Mouse (Mus musculus): ENCODE data around the gene Scamp1.
"Not testable (repeated sequence)": the region's sequence is repeated elsewhere in the genome, so short reads cannot be mapped to it uniquely, and the experiment has no call there.

The Scamp1 gene

DNA sequence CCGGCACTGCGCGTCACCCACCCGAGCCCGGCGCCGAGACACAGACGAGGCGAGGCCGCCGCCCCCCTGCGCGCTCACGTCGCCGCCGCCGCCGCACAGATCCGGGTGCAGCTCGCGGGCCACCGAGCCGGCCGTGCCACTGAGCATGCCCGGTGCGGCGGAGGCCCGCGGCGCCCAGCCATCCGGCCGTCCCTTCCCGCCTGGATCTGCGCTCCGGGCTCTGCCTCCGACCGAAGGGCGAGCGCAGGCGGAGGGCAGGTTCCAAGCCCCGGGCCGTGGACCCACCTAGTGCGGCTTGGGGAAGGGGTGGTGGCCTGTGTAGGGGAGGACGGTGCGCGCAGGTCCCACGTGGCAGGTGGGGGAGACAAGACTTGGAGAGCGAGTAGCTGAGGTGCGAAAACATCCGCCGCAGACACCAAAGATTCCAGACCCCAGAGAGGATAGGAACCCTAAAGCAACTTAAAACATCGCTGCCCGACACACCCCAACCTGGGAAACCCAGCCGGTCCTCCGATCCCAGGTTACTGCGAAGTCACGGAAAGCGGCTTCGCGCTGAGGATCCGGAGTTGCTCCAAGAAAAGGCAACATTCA, at the start of gene Scamp1:
Gene Scamp1 (minus strand): TSS at position 577 of the 591 bp plus-strand sequence.
- peak; percentile 89 to 90 for DNase-seq (ENCODE audit: low spot score in 2 of 2)

- no peak for DNase-seq (ENCODE audit: low spot score in 2 of 2)
Observed at GRCm38 (mm10) chr13:94330392-94330979, 44.8 kb upstream of the Scamp1 start.

- DNase-seq (ENCODE audit: low spot score in 2 of 2) = not testable (repeated sequence)
Observed at GRCm38 (mm10) chr13:94329005-94329404, 43.3 kb upstream of the Scamp1 start.

DNA sequence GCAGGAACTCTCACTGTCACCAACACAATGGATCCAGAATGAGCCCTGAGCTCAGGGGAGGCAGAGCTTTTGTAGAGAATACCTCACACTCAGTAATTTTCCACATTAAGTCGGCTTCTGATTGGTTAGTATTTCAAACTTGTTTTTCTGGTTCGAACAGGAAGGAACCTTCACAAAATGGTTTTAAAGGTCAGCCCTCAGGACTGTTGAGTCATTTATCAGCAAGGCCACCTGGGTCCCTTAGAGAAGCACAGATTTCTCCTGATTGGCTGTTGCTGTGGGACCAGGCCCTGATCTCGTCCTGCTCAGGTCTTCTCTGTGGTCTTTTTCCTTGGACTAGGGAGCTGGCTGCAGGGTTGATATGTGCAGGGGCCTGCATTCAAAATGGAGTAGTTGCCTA, 42.4 kb upstream of the Scamp1 start:
- DNase-seq (ENCODE audit: low spot score in 2 of 2) = peak; percentile 22 to 28

- no peak for DNase-seq (ENCODE audit: low spot score in 2 of 2)
Observed at GRCm38 (mm10) chr13:94322475-94322874, 36.8 kb upstream of the Scamp1 start.

DNA sequence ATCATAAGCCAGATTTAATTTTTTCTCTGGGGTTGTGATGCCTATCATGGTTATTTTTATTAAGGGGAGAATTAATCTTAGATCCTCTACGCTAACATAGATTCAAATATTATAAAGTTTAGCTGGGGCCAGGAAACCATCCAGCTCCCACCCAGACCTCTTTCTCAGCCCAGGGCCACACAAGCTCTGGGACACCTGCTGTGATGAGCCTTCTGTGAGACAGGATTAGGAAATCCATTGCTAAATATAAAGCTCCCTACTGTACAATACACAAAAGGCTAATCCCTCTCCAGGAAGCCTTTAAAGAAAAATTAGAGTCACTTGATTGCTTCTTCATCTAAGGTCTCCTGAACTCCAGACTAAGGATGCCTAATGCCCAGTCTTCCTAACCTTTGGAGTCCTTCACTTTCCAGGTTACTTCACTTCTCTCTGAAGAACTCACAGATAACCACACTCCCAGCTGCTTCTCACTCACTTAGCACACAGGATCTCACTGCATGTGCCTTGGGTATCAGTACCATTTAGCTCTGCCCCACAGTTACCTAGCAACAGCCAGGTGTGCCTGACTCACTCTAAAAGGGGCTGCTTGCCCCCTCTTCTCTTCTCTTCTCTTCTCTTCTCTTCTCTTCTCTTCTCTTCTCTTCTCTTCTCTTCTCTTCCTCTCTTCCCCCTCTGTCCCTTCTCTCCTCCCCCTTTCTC, 35.6 kb upstream of the Scamp1 start:
- DNase-seq (ENCODE audit: low spot score in 2 of 2) = no peak

DNA sequence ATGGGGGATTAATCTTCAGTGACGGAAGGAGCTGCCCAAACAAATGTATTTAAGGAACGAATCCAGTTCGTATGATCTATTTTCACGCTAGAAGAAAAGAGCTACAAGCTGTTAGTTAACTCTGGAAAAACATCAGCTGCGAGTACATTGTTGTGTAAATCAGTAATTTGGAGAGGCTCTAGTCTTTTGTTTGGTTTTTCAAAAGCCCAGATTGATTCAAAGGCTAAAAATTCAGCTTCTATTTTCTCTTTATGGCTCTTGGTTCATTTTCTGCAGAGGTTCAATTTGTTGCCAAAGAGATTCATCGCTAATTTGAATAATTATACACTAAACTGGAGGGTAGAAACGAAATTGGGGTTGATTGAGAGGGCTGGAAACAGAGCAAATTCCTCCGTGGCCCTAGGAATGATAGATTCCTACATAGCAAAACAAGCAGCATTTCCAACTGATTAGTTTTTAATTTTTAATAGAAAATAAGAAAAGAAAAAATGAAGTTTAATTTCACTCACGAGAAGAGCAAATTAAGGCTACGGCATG, 31.4 kb upstream of the Scamp1 start:
- no peak for DNase-seq (ENCODE audit: low spot score in 2 of 2)

DNA sequence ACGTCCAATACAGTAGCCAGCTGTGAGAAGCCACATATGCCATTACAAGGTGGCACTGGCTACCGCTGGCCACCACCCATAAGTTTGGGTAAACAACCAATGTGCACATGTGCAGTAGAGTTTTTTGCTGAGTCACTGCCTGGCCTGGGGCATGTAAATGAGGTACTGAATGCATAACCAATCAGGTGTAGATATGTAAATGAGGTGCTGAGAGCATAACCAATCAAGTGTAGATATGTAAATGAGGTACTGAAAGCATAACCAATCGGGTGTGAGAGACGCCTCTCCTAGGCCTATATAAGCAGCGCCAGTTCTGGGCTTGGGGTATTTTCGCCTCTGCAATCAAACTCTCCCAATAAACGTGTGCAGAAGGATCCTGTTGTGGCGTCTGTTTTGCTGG, 27.2 kb upstream of the Scamp1 start:
- not testable (repeated sequence) for DNase-seq (ENCODE audit: low spot score in 2 of 2)

GRCm38 (mm10) chr13:94308279-94308678, 22.6 kb upstream of the Scamp1 start:
- DNase-seq (ENCODE audit: low spot score in 2 of 2) = no peak

DNA sequence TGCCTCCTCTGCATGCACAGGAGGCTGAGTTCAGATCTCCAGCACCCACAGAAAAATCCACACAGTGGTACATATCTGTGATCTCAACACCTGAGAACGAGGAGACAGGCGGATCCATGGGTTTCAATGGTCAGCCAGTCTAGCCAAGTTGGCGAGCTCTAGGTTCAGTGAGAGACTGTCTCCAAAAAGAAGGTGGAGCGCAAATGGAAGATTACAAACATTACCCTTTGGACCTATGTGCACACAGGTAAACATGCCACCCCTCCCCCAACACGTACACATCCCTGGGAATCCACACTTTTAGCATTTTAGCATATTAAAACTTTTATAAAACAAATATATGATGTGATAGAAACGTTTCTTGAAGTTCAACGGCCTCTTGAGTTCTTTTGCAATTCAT, 21.9 kb upstream of the Scamp1 start:
- no peak for DNase-seq (ENCODE audit: low spot score in 2 of 2)

DNA sequence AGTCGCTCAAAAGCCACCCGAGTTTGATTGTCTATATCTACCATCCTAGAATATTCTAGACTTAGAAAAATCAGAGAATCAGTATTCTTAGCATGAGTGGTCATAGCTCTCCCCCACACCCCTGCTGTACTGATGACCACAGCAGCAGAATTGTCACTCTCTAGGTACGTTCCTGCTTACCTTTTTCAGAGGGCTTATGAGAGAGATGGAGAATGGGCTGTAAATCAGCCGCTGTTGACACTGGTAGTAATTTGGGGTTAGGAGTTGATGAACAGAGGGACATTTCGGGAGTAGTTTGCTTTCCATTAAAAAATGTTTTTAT, 21.3 kb upstream of the Scamp1 start:
- DNase-seq (ENCODE audit: low spot score in 2 of 2) = no peak

DNA sequence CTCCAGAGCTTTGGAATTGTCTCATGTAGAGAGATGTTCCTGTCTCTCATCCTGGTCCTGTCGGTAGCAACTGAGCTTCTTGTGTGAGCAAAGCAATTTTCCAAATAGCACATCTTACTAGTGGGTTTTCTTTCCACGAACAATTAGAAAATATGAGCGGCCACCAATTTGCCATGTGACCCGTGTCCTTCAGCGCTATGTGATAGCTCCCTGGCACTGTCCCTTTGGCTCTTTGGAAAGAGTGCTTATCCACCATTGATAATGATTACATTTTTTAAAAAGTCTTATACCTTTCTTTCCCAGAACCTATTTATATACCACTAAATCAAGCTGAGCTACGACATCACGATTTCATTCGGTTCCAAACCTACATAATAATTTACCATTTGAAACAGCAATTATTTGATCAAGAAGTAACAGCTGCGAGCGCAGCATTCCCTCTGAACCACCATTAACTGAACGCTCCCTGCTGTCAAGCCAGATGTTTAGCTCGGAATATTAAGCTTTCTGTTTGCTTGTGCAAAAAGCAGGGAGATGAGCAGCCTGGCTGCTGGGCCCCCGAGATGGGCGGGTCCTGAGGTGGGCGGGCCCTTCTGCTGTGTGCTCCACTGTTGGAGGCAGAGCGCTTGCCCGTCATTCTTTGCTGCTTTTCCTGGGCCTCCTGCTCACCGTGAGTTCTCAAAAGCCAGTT, 20.8 kb upstream of the Scamp1 start:
- DNase-seq (ENCODE audit: low spot score in 2 of 2) = peak in 1 of 2 experiments; percentile 30

DNA sequence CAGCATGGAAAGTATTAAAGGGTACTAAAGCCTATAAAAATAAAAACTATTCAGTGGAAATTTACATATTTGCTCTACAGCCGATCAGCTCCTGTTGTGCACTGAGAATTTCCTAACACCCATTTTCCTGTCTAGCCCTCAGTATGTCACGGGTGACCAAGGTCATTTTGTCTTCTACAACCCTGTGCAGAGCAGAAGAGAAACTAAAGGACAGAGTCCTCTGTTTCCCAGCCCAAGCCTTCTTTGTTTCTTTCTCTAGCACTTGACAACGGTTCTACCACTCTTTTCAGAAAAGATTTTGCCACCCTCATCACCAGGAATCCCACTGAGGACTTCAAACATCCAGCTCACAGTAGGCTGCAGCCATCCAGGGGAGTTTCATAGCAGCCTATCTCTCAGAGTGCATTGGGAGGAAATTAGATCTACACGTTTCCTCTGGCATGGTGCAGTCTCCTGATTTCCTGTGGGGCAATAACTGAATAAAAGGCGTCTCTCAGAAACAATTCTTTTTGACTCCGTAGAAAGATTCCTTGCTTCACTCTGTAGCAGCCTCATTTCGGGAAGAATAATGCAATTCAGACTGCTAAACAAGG, 15.4 kb upstream of the Scamp1 start:
- DNase-seq (ENCODE audit: low spot score in 2 of 2) = no peak

GRCm38 (mm10) chr13:94300232-94300631, 14.6 kb upstream of the Scamp1 start:
- no peak for DNase-seq (ENCODE audit: low spot score in 2 of 2)

DNA sequence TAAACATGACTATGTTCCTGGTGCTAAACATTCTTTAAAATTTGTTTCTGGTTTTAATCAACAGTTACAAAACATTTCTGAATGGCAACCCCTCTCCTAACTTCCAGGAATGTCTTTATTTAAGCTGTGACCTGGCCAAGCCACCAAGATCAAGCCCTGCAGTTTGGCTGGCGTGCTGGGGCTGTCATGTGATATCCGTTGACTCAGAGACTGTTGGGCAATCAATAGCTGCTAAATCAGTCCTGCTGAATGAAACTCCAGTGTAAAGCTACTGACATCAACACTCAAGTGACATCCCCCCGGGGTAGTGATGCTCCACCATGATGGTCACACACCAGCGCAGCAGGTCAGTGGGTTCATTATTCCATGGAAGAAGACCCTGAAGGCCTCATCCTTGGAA, 12.7 kb upstream of the Scamp1 start:
- peak; percentile 33 to 72 for DNase-seq (ENCODE audit: low spot score in 2 of 2)

DNA sequence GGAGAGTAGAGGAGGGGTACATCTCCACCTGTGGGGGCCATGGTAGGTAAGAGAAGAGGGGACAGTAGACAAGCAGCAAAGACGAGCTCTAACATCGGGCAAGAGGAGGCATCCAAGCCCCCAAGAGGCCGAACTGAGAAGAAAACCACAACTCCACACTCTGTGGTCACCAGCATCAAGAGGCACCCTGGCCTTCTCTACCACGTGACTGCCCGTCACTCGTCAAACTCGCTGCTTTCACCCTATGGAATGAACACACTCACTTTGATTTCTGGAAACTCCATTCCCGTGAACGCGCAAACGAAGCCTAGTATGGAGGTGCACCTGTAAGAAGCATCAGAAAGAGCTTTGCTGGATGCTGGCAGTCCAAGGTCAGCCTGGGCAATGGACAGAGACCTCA, 10.7 kb upstream of the Scamp1 start:
- DNase-seq (ENCODE audit: low spot score in 2 of 2) = no peak

GRCm38 (mm10) chr13:94295922-94296321, 10.3 kb upstream of the Scamp1 start:
- DNase-seq (ENCODE audit: low spot score in 2 of 2) = no peak

DNA sequence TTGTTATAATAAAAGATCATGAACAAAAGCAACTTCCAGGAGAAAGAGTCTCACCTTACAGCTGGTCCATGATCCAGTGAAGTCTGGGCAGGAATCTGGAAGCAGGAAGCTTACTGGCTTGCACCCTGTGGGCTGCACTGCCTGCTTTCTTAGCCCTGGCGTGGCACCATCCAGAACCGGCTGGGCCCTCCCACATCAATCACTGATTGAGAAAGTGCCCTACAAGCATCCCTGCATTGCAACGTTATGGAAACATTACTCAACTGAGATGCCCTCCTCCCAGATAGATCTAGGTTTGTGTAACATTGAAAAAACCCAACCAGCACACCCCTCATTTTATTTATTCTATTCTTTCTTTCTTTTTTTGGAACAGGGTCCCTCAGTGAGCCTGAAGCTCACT, 9.2 kb upstream of the Scamp1 start:
- DNase-seq (ENCODE audit: low spot score in 2 of 2) = no peak

GRCm38 (mm10) chr13:94293911-94294310, 8.3 kb upstream of the Scamp1 start:
- no peak for DNase-seq (ENCODE audit: low spot score in 2 of 2)

DNA sequence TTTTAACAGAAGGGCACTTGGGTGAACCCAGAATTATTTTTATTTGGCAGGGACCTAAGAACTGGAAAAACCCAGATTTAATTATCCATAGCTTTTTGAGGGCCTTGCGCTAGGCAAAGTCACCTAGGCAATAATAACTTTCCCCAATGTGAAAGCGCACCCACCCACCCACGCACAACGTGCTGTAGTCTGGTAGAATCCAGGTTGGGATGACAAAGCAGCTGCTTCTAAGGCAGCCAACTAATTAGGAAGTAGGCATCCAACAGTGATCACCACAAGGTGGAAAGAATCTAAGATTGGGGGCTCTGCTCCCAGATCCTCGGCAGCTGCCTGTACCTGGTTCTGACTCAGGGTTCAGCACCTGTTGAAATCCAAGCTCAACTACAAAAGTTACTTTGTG, 538 bp upstream of the Scamp1 start:
- no peak for DNase-seq (ENCODE audit: low spot score in 2 of 2)

- DNase-seq (ENCODE audit: low spot score in 2 of 2) = peak in 1 of 2 experiments; percentile 34
Observed at GRCm38 (mm10) chr13:94284543-94285269, 951 bp downstream of the Scamp1 start.
